Mouse (Mus musculus): Measurements from ENCODE around the gene Cd3eap.

The Cd3eap gene

GRCm38 (mm10) chr7:19361720-19362119 is 2.4 kb upstream of the Cd3eap start:
- DNase-seq (ENCODE audit: low read depth): peak; percentile 92

- DNase-seq (ENCODE audit: low read depth): peak; percentile 66
These were observed 1.7 kb upstream of the Cd3eap start for GRCm38 (mm10) chr7:19360944-19361343.

DNA sequence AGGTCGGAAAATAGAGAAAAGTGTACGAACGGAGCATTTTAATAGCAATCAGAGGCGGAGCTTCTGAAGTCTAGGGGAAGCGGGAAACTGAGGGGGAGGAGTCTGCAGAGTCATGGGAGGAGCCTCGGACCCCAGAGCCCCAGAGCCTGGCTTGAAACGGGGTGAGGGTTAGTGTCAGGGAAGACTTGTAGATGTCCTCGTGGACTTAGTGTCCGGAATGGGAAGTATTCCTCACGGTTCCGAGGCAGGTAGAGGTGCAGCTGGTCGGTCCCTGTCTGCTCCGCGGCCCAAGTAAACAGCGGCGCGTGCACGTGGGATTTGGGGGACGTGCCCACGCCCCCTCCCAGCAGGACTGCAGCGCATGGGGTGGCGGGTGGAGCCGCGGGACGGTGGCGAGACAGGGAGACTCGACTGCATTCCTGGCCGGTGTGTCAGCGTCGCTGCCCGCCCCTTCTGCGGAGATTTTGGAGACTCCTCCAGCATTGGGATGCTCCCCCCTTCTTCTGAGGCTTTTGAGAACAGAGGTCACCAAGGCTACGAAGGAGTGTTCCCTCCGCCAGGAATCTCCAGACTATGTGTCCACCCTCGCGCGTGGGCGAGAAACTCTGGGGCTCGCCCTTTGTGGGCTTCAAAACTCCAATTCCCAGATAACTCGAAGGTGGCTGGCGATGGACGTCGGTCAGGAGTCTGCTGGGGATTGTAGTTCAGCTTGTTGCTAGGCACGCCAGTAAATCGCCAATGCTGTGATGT is 784 bp upstream of the Cd3eap start:
- DNase-seq (ENCODE audit: low read depth): no peak

DNA sequence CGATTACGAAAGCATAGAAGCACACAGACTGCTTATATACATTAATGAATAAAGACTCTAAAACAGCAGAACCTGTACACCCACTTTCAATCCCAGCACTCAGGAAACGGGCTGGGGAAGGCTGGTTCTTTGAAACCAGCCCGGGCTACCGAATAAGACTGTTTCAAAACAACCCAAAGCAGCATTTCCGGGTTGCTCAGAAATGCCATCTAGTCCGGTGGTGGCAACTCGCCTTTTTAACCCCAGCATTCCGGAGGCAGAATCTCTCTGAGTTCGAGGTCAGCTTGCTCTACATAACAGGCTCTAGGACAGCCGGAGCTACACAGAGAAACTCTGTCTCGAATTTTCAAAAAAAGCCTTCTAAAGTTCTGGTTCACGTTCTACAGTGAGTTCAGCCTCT is 649 bp downstream of the Cd3eap start:
- peak; percentile 33 for DNase-seq (ENCODE audit: low read depth)

DNA sequence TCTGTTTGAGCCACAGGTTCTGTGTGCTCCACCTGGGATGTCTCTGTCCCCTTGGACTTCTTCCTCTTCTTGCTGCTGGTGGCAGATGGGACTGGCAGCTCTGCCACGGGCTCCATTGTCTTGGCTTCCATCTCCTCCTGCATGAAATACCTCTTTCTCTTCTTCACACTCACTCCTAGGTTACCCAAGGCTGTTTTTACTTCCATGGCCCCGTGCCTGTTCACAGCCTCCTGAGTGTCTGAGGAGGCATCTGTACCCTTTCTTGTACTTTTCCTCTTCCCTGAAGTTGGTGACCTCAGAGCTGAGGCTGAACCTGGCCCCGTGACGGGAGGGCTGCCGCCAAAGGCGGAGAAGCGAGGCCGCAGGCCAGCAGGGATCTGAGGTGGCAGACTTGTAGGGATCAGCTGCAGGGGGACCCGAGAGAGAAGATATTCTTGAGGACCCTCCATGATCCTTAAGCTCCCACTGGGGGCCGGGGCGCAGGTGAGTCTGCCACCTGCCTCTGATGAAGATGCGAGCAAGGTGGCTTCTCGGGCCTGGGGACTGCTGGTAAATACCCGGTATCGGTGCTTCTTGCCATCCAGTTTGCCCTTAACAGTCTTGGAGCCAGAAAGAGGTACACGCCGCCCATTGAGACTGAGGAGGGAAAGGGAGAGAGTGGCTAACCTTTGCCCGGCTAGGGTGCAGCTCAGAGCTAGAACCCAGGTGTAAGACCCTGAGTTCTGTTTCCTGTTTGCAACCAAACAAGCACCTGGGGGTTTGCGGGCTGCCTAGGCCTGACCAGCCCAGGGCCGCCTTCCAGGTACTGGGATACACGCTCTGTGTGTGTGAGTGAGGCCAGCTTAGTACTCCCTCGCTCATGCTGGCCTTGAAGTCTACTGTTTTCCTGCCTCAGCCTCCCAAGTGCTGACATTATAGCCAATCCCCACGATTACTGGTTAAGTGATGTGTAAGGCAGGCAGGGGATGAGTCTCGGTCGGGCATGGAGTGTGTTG is 1.6 kb downstream of the Cd3eap start:
- peak; percentile 7 for DNase-seq (ENCODE audit: low read depth)

DNA sequence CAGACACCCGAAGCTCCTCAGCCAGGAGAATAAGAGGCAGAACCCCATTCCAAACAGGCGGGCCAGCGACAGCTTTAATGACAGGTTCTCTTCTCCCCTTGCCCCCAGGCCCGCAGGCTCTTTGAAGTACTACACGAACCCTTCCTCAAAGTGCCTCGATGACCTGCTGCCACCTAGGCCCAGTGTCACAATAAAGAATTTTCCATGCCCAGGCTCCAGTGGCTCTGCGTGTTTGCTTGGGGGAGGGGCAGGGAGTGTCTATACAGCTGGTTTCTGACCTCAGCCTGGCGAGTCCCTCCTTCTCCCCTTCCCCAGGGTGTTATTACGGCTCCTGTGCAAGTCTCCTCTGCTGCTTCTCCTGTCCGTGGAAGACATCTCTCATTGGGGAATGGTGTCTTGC is 3.0 kb downstream of the Cd3eap start:
- peak; percentile 6 for DNase-seq (ENCODE audit: low read depth)

GRCm38 (mm10) chr7:19354991-19355390 is 4.3 kb downstream of the Cd3eap start:
- no peak for DNase-seq (ENCODE audit: low read depth)

DNA sequence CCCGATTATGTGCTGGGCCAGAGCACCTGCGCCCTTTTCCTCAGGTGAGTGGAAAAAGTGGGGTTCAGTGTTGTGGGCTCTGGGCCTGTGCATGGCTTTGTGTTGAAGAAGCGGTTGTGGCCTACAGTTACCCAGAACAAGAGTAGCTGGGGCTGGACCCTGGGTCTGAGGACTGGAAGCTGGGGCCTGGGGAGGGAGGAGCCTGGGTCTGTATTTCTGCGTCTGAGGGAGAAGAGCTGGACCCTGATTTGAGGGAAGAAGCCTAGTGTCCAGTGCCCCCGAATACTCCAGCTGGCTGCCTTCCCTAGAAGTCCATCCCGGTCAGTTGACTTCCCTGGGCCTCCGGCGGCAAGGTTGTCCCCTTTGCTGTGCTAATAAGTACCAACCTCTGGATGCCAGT is 9.1 kb downstream of the Cd3eap start:
- no peak for DNase-seq (ENCODE audit: low read depth)

- DNase-seq (ENCODE audit: low read depth): no peak
These were observed 9.9 kb downstream of the Cd3eap start for GRCm38 (mm10) chr7:19349188-19349915.

DNA sequence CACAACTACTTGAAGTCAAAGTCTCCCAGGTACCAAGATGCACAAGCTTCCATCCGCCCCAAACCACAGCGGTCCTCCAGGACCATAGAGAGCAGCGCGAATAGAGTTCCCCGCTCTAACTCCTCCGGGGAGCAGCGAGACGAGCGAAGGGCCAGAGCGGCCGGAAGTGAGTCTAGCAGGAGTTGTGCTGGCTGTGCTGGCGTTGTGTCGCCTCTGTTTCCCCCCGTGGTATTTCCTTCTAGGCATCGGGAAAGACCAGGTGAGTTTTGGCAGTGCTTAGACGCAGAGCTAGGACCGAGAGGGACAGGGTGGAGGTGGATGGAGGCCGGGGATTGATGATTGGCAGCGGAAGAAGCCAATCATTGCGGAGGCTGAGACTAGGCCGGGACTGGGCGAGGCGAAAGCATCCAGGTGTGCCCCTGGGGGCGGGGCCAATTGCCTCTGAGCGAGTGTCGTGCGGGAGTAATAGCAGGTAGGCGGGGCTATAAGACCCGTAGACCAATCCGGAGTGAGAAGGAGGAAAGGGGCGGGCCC is 14.3 kb downstream of the Cd3eap start:
- peak; percentile 99 for DNase-seq (ENCODE audit: low read depth)

DNA sequence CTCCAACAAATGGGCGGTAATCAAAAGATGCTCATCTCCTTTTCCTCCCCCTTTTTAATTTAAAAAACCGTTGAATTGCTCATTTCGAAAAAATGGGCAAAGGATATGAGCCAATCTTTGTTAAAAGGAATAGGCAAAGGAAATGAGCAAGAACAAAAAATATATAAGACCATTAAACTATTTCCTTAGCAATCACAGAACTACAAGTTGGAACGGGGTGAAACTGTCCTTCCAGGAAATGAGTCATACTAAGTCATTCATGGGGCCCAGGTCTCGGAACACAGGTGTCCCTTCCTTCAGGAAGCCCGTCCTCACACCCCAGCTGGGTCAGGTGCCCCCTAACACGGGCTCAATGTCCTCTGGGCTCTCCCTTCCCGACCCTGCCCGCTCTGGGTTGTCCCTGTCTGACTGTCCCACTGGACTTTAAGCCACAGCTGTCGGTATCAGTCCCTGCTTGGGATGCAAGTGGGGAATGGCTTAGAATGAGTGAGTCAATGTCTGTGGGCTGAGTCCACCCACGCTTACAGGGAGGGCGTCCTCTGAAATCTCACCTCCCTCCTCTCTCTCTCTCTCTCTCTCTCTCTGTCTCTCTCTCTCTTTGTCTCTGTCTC is 14.9 kb downstream of the Cd3eap start, which contains the start of gene Ercc1:
Gene Ercc1, plus strand, starts transcription at position 542 of the 611 bp plus-strand sequence.
- DNase-seq (ENCODE audit: low read depth): no peak

- peak; percentile 90 for DNase-seq (ENCODE audit: low read depth)
These were observed 16.0 kb downstream of the Cd3eap start for GRCm38 (mm10) chr7:19343210-19343808.

- DNase-seq (ENCODE audit: low read depth): peak; percentile 88
These were observed 16.7 kb downstream of the Cd3eap start for GRCm38 (mm10) chr7:19342481-19343027.

DNA sequence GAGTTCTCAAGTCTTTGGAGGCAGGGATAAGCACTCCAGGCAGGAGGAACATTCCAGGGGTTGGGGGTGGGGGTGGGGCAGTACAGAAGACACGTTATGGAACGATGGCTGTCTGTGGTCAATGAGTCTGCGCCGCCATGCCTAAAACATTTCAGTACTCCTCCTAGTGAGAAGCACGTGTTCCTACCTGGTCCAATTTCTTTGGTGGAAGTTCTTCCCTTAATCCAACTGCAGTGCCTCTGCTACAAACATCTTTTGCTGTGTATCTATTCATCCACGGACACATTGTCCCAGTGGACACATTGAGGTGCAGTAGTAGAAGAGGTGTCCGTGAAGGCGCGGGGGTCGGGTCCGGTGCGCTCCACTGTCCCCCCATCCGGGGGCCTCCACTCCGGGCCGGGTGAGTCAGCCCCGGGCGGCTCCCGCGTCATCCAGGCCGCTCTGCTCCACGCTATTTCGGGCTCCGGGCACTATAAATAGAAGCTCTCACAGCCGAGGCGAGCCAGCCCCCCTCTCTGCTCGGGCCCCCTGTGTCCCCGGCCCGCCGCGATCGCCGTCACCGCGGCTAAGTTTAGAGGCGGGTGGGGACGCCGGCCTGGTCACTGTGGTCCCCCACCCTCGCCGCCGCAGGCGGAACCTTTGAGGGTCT is 17.4 kb downstream of the Cd3eap start:
- peak; percentile 31 for DNase-seq (ENCODE audit: low read depth)

DNA sequence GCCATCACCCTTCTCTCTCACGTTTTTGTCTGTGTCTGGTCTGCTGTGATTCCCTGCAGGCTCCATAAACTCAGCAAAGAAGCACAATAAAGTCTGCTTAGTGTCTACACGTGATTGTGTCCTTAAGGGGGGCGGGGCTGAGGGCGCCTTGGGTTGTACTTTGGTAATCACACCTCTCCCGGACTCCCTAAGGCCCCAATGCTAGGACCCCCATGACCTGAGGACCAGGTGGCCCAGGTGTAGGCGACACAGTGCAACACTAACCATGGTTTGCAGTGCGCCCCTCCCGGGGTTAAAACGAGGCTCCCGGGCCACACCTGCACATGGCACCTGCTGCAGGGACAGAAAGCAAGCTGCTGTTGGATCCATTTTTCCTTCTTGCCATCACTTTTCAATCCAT is 18.0 kb downstream of the Cd3eap start:
- DNase-seq (ENCODE audit: low read depth): no peak

GRCm38 (mm10) chr7:19338596-19338995 is 20.7 kb downstream of the Cd3eap start:
- DNase-seq (ENCODE audit: low read depth): no peak

DNA sequence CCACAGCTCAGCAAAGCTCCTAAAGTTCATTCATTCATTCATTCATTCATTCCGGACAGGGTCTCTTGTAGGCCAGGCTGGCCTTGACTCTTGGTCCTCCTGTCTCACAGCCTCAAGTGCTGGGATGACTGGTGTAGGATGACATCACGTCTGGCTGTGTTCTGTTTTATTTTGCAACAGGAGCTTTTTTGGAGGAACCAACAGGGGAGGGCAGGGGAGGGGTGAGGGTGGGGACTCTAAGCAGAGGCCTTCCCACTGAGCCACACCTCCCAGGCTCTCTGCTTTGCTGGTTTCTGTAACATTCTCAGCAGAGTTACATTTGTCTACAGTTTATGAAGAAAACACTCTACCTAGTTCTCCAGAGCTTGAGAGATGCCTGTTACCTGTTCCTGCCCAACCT is 21.2 kb downstream of the Cd3eap start:
- no peak for DNase-seq (ENCODE audit: low read depth)

GRCm38 (mm10) chr7:19337122-19337521 is 22.2 kb downstream of the Cd3eap start:
- DNase-seq (ENCODE audit: low read depth): no peak

GRCm38 (mm10) chr7:19335583-19335982 is 23.7 kb downstream of the Cd3eap start:
- no peak for DNase-seq (ENCODE audit: low read depth)

DNA sequence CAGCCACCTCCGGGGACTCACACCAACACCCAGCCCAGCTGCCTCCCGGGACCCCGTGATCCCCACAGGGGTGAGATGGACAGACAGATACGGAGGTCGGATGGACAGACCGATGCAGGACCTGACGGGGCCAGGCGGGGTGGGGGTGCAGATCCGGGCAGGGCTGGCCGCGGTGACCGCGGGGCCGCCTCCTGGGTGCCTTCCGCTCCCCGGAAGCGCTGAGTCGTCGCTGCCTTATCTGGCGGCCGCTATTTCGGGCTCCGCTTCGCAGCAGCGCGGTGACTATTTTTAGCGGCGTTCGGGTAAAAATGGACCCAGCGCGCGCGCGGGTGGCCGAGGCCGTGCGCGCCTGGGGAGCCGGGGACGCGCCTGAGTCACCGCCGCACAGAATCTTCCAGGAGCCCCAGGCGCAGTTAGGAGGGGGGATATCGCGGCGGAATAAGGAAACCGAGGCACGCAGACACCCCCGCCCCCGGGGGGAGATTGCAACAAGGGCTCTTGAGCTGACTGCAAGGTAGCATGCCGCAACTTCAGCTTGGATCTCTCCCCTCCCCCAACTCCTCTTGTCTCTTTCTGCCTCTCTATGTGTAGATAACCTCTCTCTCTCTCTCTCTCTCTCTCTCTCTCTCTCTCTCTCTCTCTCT is 26.5 kb downstream of the Cd3eap start:
- peak; percentile 84 for DNase-seq (ENCODE audit: low read depth)

All from naive thymus-derived CD4-positive, alpha-beta T cell, adult 2 months (primary cell).